Mouse (Mus musculus) mouse embryonic stem cell (cell line): Measurements from ENCODE around the gene Dnajb4.
"Not testable (repeated sequence)": the region's sequence is repeated elsewhere in the genome, so short reads cannot be mapped to it uniquely, and the experiment has no call there.

Experiments
- in situ Hi-C, 2 experiments: fragments of 300-500 bp; cut with MboI; formaldehyde crosslinking; loops; 1 replicate in 1 of 2; 3 replicates in 1 of 2; pipeline ENCODE4 v1.14.3; 2019 to 2020; ENCODE audit warnings: low sequenced_read_pairs in 2 of 2, low pct_unique_long_range_greater_than_20kb in 1 of 2, mixed read lengths in 1 of 2; ENCODE audit not compliant: unreplicated experiment in 1 of 2

The Dnajb4 gene

GRCm38 (mm10) chr3:152156816-152157496, 53.1 kb downstream of the Dnajb4 start:
- in situ Hi-C loops = no loop called here

GRCm38 (mm10) chr3:152155296-152155948, 54.7 kb downstream of the Dnajb4 start:
- in situ Hi-C loops = no loop called here

- in situ Hi-C loops = no loop called here
Observed at GRCm38 (mm10) chr3:152154095-152154494, 56.0 kb downstream of the Dnajb4 start.

GRCm38 (mm10) chr3:152153152-152153551, 57.0 kb downstream of the Dnajb4 start:
- in situ Hi-C loops = no loop called here

GRCm38 (mm10) chr3:152152483-152152804, 57.7 kb downstream of the Dnajb4 start:
- in situ Hi-C loops = no loop called here

GRCm38 (mm10) chr3:152151725-152152482, 58.2 kb downstream of the Dnajb4 start:
- in situ Hi-C loops = no loop called here

GRCm38 (mm10) chr3:152149863-152150262, 60.2 kb downstream of the Dnajb4 start:
- in situ Hi-C loops = no loop called here

- in situ Hi-C loops = no loop called here
Observed at GRCm38 (mm10) chr3:152149449-152149848, 60.7 kb downstream of the Dnajb4 start.

- in situ Hi-C loops = no loop called here
Observed at GRCm38 (mm10) chr3:152147085-152147831, 62.8 kb downstream of the Dnajb4 start.

GRCm38 (mm10) chr3:152145186-152145585, 64.9 kb downstream of the Dnajb4 start:
- in situ Hi-C loops = no loop called here

GRCm38 (mm10) chr3:152142989-152143695, 67.0 kb downstream of the Dnajb4 start:
- in situ Hi-C loops = no loop called here

GRCm38 (mm10) chr3:152142146-152142545, 68.0 kb downstream of the Dnajb4 start:
- in situ Hi-C loops = no loop called here

- in situ Hi-C loops = not testable (repeated sequence)
Observed at GRCm38 (mm10) chr3:152139308-152139707, 70.8 kb downstream of the Dnajb4 start.

- in situ Hi-C loops = not testable (repeated sequence)
Observed at GRCm38 (mm10) chr3:152136106-152136505, 74.0 kb downstream of the Dnajb4 start.

- in situ Hi-C loops = no loop called here
Observed at GRCm38 (mm10) chr3:152133621-152134020, 76.5 kb downstream of the Dnajb4 start.

GRCm38 (mm10) chr3:152130963-152131362, 79.1 kb downstream of the Dnajb4 start:
- in situ Hi-C loops = no loop called here

- in situ Hi-C loops = not testable (repeated sequence)
Observed at GRCm38 (mm10) chr3:152129426-152129825, 80.7 kb downstream of the Dnajb4 start.

- in situ Hi-C loops = no loop called here
Observed at GRCm38 (mm10) chr3:152128631-152129030, 81.5 kb downstream of the Dnajb4 start.
